Mouse (Mus musculus): Measurements from ENCODE around the gene Mrpl55. TPM values are rescaled to one million over a fixed set of nuclear protein-coding genes. Genes with fewer than 3 reads are reported as not detected.

Mrpl55 gene
- polyA plus RNA-seq, 1 experiment from 2014 or later: 89.8 TPM

GRCm38 (mm10) chr11:59239796-59240195, 37.5 kb downstream of the Mrpl55 start:
- Histone ChIP-seq H3K27me3 (replicated peaks) (no peaks in the 10 kb centered on the region), H3K4me2 (no peak overlapping the region), H3K9ac (no peak overlapping the region), H3K4me3 (no peak overlapping the region), H3K27ac (no peak overlapping the region), H3K4me1 (peaks cover 5% of the 10 kb centered on the region), H3K36me3 (replicated peaks) (no peaks in the 10 kb centered on the region), H3K9me3 (no peaks in the 10 kb centered on the region)
- WGBS: 66% methylated on average over 4 of the region's 4 CpGs
- ATAC-seq (replicated peaks): no peak

- Histone ChIP-seq H3K36me3 (replicated peaks) (no peaks in the 10 kb centered on the region), H3K4me2 (no peak overlapping the region), H3K27me3 (replicated peaks) (no peaks in the 10 kb centered on the region), H3K4me3 (no peak overlapping the region), H3K27ac (no peak overlapping the region), H3K4me1 (peaks cover 5% of the 10 kb centered on the region), H3K9me3 (no peaks in the 10 kb centered on the region), H3K9ac (no peak overlapping the region)
- WGBS: 54% methylated on average over 3 of the region's 3 CpGs
- no peak for ATAC-seq (replicated peaks)
Observed at GRCm38 (mm10) chr11:59241841-59242240, 39.6 kb downstream of the Mrpl55 start.

- Histone ChIP-seq H3K4me2 (no peak overlapping the region), H3K9me3 (no peaks in the 10 kb centered on the region), H3K27ac (no peak overlapping the region), H3K4me1 (peaks cover 3% of the 10 kb centered on the region), H3K9ac (no peak overlapping the region), H3K36me3 (replicated peaks) (no peaks in the 10 kb centered on the region), H3K4me3 (no peak overlapping the region), H3K27me3 (replicated peaks) (no peaks in the 10 kb centered on the region; the same call in 1 of the 2 replicates)
- no peak for ATAC-seq (replicated peaks)
- WGBS: 49% methylated on average over 6 of the region's 6 CpGs
Observed at GRCm38 (mm10) chr11:59243856-59244255, 41.6 kb downstream of the Mrpl55 start.

GRCm38 (mm10) chr11:59248101-59248500, 45.8 kb downstream of the Mrpl55 start:
- Histone ChIP-seq H3K4me1 (no peaks in the 10 kb centered on the region), H3K36me3 (replicated peaks) (no peaks in the 10 kb centered on the region), H3K9me3 (no peaks in the 10 kb centered on the region), H3K27me3 (replicated peaks) (no peaks in the 10 kb centered on the region; the same call in 1 of the 2 replicates), H3K4me3 (no peak overlapping the region), H3K27ac (no peak overlapping the region), H3K9ac (no peak overlapping the region), H3K4me2 (no peak overlapping the region)
- WGBS: 78% methylated on average over 10 of the region's 10 CpGs
- ATAC-seq (replicated peaks): no peak

Other genes with a start within 250 kb of the Mrpl55 start
- gene Hist3h2a, start 247.8 kb upstream of the Mrpl55 start, polyA plus RNA-seq (2015; fragmentation: Nextera tagmentation; extraction: Ambion mirVana): 119 and 121 TPM in 2 replicates
- gene Trim17, start 247.8 kb upstream of the Mrpl55 start, polyA plus RNA-seq (2015; fragmentation: Nextera tagmentation; extraction: Ambion mirVana): 1.5 and 2.0 TPM in 2 replicates
- gene Trim11, start 224.4 kb upstream of the Mrpl55 start, polyA plus RNA-seq (2015; fragmentation: Nextera tagmentation; extraction: Ambion mirVana): 22.1 and 24.1 TPM in 2 replicates
- gene Obscn, start 66.1 kb upstream of the Mrpl55 start, polyA plus RNA-seq (2015; fragmentation: Nextera tagmentation; extraction: Ambion mirVana): 0.28 and 0.38 TPM in 2 replicates
- gene Iba57, start 38.7 kb upstream of the Mrpl55 start, polyA plus RNA-seq (2015; fragmentation: Nextera tagmentation; extraction: Ambion mirVana): 7.2 and 8.7 TPM in 2 replicates
- gene Gjc2, start 19.3 kb upstream of the Mrpl55 start, polyA plus RNA-seq (2015; fragmentation: Nextera tagmentation; extraction: Ambion mirVana): 0.13 and 0.28 TPM in 2 replicates
- gene Guk1, start 10.3 kb upstream of the Mrpl55 start, polyA plus RNA-seq (2015; fragmentation: Nextera tagmentation; extraction: Ambion mirVana): 232 and 257 TPM in 2 replicates
- 24.3 and 27.7 TPM in 2 replicates for gene 2310033P09Rik, start 5.8 kb downstream of the Mrpl55 start, polyA plus RNA-seq (2015; fragmentation: Nextera tagmentation; extraction: Ambion mirVana)
- 645 TPM in 2 replicates for gene Arf1, start 25.8 kb downstream of the Mrpl55 start, polyA plus RNA-seq (2015; fragmentation: Nextera tagmentation; extraction: Ambion mirVana)
- 0.43 and 0.61 TPM in 2 replicates for gene Wnt3a, start 88.3 kb downstream of the Mrpl55 start, polyA plus RNA-seq (2015; fragmentation: Nextera tagmentation; extraction: Ambion mirVana)
- gene Wnt9a, start 104.4 kb downstream of the Mrpl55 start, polyA plus RNA-seq (2015; fragmentation: Nextera tagmentation; extraction: Ambion mirVana): 3.8 and 3.9 TPM in 2 replicates
- gene Prss38, start 173.2 kb downstream of the Mrpl55 start, polyA plus RNA-seq (2015; fragmentation: Nextera tagmentation; extraction: Ambion mirVana): 0.18 TPM in 1 of 2 replicates, not detected in the other
- 19.2 and 20.5 TPM in 2 replicates for gene Jmjd4, start 247.6 kb downstream of the Mrpl55 start, polyA plus RNA-seq (2015; fragmentation: Nextera tagmentation; extraction: Ambion mirVana)
- gene Snap47, start 248.7 kb downstream of the Mrpl55 start, polyA plus RNA-seq (2015; fragmentation: Nextera tagmentation; extraction: Ambion mirVana): 539 and 549 TPM in 2 replicates

All from midbrain, embryonic 15.5 days (tissue).